Mouse (Mus musculus) brain, adult 2 months (tissue): ENCODE data around the gene Ifna6.
A peak's percentile ranks its signal among the peaks of the same experiment; 100 is the strongest.
"Not testable (repeated sequence)": the region's sequence is repeated elsewhere in the genome, so short reads cannot be mapped to it uniquely, and the experiment has no call there.

Experiments used
- DNase-seq: peaks from one replicate; pipeline ENCODE4 v3.0.0; 2011; ENCODE audit warnings: low read depth, low spot score

The Ifna6 gene

GRCm38 (mm10) chr4:88827116-88827515 is at the start of gene Ifna6:
Ifna6 (plus strand) TSS chr4:88827416.
- DNase-seq, result not testable (repeated sequence)

- not testable (repeated sequence) for DNase-seq
These were observed 47.7 kb upstream of the Ifna6 start, which contains the start of gene Gm13272 for GRCm38 (mm10) chr4:88779550-88779949. Gm13272 (plus strand) TSS chr4:88779850.

GRCm38 (mm10) chr4:88780320-88780719 is 46.9 kb upstream of the Ifna6 start:
- not testable (repeated sequence) for DNase-seq

GRCm38 (mm10) chr4:88781831-88782230 is 45.4 kb upstream of the Ifna6 start, which contains the start of gene Ifnz:
Ifnz (plus strand) TSS chr4:88782131.
- not testable (repeated sequence) for DNase-seq

- not testable (repeated sequence) for DNase-seq
These were observed 44.9 kb upstream of the Ifna6 start for GRCm38 (mm10) chr4:88782335-88782734.

GRCm38 (mm10) chr4:88785409-88785808 is 41.8 kb upstream of the Ifna6 start, which contains the start of gene Gm13276:
Gm13276 (plus strand) TSS chr4:88785709.
- DNase-seq, result not testable (repeated sequence)

GRCm38 (mm10) chr4:88788402-88788801 is 38.8 kb upstream of the Ifna6 start, which contains the start of gene Gm13277:
Gm13277 (plus strand) TSS chr4:88788632.
- DNase-seq, result not testable (repeated sequence)

GRCm38 (mm10) chr4:88791250-88791649 is 36.0 kb upstream of the Ifna6 start, which contains the start of gene Gm13278:
Gm13278 (plus strand) TSS chr4:88791550.
- DNase-seq, result not testable (repeated sequence)

GRCm38 (mm10) chr4:88793936-88794675 is 33.1 kb upstream of the Ifna6 start, which contains the start of gene Gm13275:
Gm13275 (plus strand) TSS chr4:88794487.
- DNase-seq, result not testable (repeated sequence)

GRCm38 (mm10) chr4:88797097-88797496 is 30.1 kb upstream of the Ifna6 start, which contains the start of gene Gm13279:
Gm13279 (plus strand) TSS chr4:88797397.
- DNase-seq, result not testable (repeated sequence)

GRCm38 (mm10) chr4:88799365-88799764 is 27.9 kb upstream of the Ifna6 start, which contains the start of gene Gm13285:
Gm13285 (plus strand) TSS chr4:88799665.
- not testable (repeated sequence) for DNase-seq

- DNase-seq, result not testable (repeated sequence)
These were observed 24.3 kb upstream of the Ifna6 start, which contains the start of gene Gm13287 for GRCm38 (mm10) chr4:88802954-88803353. Gm13287 (plus strand) TSS chr4:88803254.

- not testable (repeated sequence) for DNase-seq
These were observed 22.0 kb upstream of the Ifna6 start, which contains the start of gene Gm13288 for GRCm38 (mm10) chr4:88805231-88805630. Gm13288 (plus strand) TSS chr4:88805531.

GRCm38 (mm10) chr4:88805761-88806160 is 21.5 kb upstream of the Ifna6 start:
- DNase-seq, result not testable (repeated sequence)

GRCm38 (mm10) chr4:88815928-88816327 is 11.3 kb upstream of the Ifna6 start, which contains the start of gene Ifna7:
Ifna7 (plus strand) TSS chr4:88816228.
- DNase-seq, result no peak

GRCm38 (mm10) chr4:88819659-88820058 is 7.6 kb upstream of the Ifna6 start, which contains the start of gene Ifna11:
Ifna11 (plus strand) TSS chr4:88819959.
- DNase-seq, result no peak

- DNase-seq, result peak; percentile 31
These were observed 4.2 kb upstream of the Ifna6 start for GRCm38 (mm10) chr4:88822995-88823394.

- DNase-seq, result peak; percentile 35
These were observed 3.3 kb downstream of the Ifna6 start for GRCm38 (mm10) chr4:88830523-88830922.

- not testable (repeated sequence) for DNase-seq
These were observed 8.0 kb downstream of the Ifna6 start, which contains the start of gene Ifna5 for GRCm38 (mm10) chr4:88835225-88835624. Ifna5 (plus strand) TSS chr4:88835525.

- DNase-seq, result peak; percentile 29
These were observed 11.6 kb downstream of the Ifna6 start for GRCm38 (mm10) chr4:88838828-88839227.

GRCm38 (mm10) chr4:88840058-88840457 is 12.8 kb downstream of the Ifna6 start:
- no peak for DNase-seq

- DNase-seq, result no peak
These were observed 14.3 kb downstream of the Ifna6 start, which contains the start of gene Ifna4 for GRCm38 (mm10) chr4:88841438-88841911. Ifna4 (plus strand) TSS chr4:88841861.
